Mouse (Mus musculus) spleen, postnatal 14 days (tissue): ENCODE results near the gene Ptges3.
"Not testable (repeated sequence)": the region's sequence is repeated elsewhere in the genome, so short reads cannot be mapped to it uniquely, and the experiment has no call there.

Source experiments
- DNase-seq, 2 experiments: peaks; one replicate each; pipeline ENCODE4 v3.0.0; 2021 to 2022; ENCODE audit warnings: low spot score in 2 of 2

The Ptges3 gene

DNA sequence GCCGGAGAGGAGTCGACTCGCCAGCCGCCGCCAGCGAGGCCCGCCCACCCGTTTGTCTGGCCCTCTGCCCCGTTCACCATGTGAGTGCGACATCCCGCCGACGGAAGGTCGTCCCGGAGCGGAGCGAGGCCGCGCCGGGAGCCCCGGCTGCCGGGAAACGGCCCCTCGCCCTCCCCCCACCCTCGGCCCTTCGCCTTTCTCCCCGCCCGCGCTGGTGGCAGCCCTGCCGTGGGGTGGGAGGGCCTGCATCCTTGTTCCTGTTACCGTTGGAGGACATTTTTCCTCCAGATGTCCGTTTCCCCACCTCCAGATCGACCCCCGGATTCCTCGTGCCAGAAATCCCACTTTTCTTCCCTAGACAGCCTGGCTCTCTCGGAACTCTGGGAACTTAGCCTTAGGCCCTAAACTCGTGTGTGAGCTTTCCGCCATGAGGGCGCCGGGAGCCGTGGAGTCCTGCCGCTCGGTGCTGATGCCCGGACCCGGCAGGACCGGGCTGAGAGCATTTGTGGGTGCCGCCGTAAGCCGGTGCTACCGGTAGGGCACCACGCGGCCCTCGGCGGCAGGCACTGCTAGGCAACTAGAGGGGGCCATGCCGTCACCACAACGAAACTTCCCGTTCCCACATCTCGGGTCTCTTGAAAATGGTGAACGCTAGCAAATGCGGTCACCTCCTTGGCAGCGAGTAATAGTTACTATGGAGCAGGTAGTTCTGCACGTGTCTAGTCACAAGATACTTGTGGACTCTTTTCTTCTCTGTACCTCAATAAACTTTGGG, 640 bp downstream of the Ptges3 start:
- peak; percentile 43 to 56 for DNase-seq

DNA sequence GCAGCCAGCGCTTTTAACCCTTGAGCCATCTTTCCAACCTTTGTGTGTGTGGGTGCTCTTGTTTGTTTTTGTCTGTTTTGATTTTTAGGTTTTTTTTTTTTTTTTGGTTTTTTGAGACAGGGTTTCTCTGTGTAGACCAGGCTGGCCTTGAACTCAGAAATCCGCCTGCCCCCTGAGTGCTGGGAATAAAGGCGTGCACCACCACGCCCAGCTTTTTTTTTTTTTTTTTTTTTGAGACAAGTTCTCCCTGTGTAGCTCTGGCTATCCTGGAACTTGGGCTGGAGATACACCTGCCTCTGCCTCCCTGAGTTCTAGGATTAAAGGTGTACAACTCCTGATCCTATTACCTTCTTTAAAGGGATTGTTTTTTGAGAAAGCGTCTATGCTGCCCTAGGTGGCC, 2.4 kb downstream of the Ptges3 start:
- no peak for DNase-seq

DNA sequence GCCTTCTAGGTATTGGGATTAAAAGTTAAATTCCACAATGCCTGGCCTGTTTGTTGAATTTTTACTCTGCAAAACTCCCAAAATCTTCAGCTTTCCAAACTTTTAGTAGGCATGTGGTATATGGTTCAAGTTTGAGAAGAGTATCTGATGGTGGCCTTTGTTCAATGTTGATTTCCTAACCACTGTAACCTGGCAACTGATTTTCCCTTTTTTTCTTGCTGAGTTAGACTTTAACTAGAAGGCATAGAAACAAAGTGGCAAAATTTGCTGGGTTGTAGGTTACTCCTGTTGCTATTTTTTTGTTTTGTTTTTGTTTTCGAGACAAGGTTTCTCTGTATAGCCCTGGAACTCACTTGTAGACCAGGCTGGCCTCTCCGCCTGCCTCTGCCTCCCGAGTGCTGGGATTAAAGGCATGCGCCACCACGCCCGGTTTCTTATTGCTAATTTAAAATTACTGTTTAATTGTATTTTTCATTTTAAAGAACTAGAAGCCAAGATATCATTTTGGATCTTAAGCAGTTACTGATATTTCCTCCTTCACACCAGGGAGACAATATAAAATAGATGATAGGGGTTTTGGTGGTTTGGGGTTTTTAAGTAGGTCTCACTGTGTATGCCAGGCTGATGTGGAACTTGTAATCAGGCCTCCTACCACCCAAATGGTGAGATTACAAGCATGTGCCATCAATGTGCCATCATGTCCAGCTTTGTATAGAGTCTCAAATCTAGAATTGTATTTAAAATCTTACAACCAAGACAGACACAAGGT, 3.7 kb downstream of the Ptges3 start:
- no peak for DNase-seq

DNA sequence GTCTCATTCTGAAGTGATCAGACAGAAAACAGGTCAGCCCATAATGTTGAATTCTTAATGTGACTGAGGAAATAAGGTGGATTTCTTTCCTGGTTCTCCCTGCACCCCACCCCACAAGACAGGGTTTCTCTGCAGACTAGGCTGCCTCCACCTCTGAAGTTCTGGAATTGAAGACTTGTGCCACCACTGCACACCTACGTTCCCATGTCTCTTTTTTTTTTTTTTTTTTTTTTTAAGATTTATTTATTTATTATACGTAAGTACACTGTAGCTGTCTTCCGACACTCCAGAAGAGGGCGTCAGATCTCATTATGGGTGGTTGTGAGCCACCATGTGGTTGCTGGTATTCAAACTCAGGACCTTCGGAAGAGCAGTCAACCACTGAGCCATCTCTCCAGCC, 7.3 kb downstream of the Ptges3 start:
- DNase-seq, result no peak

DNA sequence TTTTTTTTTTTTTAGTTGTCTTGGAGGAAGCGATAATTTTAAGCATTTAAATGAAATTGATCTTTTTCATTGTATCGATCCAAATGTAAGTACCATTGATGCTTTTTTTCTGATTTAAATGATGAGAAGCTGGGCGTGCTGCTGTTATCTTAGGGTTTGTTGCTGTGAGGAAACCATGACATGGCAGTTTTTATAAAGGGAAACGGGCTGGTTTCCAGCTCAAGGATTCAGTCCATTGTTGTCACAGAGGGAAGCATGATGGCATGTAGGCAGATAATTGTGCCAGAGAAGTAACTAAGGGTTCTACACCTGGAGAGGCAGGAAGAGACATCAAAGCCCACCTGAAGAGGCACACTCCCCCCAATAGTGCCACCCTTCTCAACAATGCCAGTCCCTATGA, 10.4 kb downstream of the Ptges3 start:
- DNase-seq, result no peak

DNA sequence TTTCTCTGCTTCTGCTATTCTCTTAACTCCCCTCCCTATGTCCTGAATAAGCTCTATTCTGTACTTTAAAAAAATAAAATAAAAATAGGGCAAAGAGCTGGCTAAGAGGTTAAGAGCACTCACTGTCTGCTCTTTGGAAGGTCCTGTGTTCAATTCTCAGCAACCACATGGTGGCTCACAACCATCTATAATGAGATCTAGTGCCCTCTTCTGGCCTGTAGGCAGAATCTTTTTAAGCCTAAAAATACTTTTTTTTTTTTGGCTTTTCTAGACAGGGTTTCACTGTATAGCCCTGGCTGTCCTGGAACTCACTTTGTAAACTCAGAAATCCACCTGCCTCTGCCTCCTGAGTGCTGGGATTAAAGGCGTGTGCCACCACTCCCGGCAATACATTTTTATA, 11.7 kb downstream of the Ptges3 start:
- DNase-seq, result not testable (repeated sequence)

DNA sequence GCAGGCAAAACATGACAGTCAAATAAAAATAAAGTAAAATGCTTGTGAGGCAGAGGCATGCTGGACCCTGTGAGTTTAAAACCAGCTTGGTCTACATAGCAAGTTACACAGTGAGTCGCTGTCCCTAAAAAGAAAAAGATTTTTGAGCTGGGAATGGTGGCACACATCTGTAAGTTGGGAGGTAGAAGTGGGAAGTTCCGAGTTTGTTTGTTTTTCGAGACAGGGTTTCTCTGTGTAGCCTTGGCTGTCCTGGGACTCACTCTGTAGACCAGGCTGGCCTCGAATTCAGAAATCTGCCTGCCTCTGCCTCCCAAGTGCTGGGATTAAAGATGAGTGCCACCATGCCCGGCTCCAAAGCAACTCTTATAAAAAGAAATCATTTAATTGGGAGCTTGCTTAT, 19.5 kb downstream of the Ptges3 start:
- not testable (repeated sequence) for DNase-seq

DNA sequence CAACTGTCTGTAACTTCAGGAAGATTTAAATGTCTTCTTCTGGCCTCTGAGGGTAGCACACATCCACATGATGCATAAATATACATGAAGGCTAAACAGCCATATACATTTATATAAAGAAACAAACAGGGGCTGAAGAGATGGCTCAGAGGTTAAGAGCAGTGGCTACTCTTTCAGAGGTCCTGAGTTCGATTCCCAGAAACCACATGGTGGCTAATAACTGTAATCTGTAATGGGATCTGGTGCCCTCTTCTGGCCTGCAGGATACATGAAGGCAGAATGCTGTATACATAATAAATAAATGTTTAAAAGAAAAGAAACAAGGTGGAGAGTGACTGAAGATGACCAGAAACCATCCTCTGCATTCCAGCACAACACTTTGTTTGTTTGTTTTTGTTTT, 21.7 kb downstream of the Ptges3 start:
- DNase-seq, result peak in 1 of 2 experiments; percentile 23

DNA sequence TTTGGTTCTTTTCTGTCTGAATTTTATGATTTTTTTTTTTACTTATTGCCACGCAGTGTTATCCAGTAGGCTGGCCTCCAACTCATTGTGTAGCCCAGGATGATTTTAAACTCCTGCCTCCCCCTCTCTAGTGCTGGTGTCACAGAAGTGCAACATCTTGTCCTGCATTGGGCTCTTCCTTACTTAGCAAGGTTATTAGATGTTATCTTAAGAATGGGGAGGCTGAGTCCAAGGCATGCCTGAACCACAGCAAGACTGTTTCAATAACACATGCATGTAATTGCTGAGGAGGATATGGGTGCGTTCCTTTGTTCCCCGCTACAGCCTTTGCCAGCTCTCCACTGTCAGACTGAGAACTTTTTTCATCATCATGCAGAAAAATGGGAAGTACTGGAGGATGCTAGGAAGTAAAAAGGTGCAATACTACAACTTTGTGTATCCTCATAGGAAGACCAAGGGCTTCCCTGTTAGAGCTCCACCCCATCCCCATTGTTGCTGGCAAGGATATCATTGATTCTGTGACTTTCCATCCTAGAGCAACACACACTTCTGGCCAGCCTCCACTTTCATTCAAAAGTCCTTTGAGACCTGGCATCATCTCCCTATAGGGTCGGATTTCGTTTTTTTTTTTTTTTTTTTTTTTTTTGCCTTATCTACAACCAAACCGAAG, 23.2 kb downstream of the Ptges3 start:
- no peak for DNase-seq

DNA sequence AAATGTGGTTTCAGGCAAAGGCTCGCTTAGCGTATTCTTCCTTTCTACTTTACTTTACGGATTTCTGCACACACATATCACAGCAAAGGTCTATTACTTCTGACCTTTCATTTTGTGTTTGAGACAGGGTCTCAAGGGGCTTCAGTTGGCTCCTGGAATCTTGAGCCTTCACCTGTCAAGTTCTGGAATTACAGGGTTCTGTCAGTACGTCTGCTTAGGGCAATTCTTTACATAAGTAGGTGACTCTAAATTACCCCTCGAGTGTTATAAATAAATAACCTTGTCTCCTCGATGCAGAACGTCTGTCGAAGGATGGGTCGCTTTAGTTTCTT, 23.7 kb downstream of the Ptges3 start:
- DNase-seq, result no peak

DNA sequence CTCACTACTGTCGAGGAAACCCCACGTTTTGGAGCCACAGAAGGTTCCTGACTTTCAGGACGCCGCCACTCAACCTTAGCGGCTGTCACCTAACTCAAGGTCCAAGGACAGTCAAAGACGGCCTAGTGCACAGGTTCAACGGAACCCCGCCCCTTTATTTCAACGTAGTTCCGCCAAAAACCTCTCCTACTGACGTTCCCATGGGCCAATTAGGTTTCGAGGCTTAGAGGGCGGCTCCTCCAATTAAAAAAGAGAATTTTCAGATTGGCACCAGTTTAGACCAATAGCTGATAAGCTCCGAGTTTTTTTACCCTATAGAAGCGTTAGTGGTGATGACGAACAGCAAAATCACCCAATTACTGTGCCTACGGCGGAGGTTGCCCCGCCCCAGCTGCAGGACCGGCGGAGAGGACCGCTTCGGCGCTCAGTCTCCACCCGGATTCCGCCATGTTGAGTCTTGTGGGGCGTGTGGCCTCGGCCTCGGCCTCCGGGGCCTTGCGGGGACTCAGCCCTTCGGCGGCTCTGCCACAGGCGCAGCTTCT, 24.2 kb downstream of the Ptges3 start, which contains the start of gene Atp5b:
Gene Atp5b (plus strand): TSS at position 394 of the 542 bp plus-strand sequence.
- DNase-seq, result peak; percentile 93 to 96

DNA sequence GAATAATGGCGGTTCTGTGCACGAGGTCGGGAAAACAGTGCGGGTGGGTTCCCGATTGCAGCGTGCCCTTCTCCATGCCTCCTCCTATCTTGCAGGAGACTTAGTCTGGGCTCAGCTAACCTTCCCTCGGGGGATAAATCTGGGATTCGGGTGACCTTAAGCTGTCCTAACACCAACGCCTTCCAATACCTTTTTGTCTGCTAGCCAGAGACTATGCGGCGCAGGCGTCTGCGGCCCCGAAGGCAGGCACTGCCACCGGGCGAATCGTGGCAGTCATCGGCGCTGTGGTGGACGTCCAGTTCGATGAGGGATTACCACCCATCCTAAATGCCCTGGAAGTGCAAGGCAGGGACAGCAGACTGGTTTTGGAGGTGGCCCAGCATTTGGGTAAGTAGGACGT, 24.9 kb downstream of the Ptges3 start:
- peak; percentile 23 to 30 for DNase-seq

DNA sequence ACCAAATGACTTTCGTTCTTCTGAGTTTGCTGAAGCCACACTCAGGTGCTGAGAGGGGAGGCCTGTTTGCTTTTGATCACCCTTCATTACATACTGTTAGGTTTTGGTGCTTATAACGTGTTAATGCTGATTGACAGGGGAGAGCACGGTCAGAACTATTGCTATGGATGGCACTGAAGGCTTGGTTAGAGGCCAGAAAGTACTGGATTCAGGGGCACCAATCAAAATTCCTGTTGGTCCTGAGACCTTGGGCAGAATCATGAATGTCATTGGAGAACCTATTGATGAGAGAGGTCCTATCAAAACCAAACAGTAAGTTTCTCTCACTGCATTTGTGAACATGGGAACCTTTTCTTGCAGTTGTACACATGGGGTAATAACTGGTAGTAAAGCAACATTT, 25.4 kb downstream of the Ptges3 start:
- DNase-seq, result no peak

DNA sequence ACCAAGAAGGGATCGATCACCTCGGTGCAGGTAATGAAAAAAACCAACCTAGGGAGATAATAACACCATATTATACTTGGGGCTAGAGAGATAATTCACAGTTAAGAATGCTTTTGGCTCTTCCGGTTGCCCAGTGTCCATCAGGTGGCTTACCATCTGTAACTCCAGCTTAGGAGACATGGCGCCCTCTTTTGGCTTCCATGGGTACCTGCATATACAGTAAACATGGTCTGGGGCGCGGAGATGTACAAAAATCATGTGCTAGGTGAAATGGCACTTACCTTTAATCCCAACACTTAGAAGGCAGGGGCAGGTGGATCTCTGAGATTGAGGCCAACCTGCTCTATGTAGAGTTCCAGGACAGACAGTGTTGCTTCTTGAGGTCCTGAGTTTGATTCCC, 27.6 kb downstream of the Ptges3 start:
- DNase-seq, result peak in 1 of 2 experiments; percentile 23

DNA sequence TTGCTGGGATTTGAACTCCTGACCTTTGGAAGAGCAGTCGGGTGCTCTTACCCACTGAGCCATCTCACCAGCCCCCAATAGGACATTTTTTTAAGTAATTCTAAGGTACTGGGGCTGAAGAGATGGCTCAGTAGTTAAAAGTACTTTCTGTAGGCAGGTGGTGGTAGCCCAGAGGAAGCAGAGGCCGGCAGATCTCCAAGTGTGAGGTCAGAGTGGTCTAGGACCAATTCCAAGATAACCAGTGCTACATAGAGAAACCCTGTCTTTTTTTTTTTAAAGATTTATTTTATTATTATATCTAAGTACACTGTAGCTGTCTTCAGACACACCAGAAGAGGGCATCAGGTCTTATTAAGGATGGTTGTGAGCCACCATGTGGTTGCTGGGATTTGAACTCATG, 28.5 kb downstream of the Ptges3 start:
- DNase-seq, result not testable (repeated sequence)

DNA sequence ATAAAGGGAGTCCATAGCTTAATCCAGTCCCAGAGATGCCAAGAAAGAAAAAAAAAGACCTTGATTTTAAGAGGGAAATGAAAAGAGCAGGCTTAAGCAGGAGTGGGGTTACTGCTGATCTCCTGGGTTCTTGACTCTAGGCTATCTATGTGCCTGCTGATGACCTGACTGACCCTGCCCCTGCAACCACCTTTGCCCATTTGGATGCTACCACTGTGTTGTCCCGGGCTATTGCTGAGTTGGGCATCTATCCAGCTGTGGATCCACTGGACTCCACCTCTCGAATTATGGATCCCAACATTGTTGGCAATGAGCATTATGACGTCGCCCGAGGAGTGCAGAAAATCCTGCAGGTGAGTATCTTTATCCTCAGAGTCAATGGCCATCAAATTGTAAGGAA, 29.4 kb downstream of the Ptges3 start:
- no peak for DNase-seq

DNA sequence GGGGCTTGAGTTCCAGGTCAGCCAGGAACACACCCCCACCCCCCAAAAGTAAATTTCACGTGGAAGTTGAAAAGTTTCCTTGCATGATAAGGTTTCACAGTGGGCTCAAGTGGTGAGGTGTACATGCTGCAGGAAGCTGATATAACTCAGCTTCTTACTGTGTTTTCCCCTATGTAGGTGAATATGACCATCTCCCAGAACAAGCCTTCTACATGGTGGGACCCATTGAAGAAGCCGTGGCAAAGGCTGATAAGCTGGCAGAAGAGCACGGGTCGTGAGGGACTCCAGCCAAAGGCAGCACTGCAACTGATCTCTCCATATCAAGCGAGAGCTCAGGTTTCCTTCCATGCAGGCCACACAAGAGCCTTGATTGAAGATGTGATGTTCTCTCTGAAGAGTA, 31.1 kb downstream of the Ptges3 start:
- no peak for DNase-seq

DNA sequence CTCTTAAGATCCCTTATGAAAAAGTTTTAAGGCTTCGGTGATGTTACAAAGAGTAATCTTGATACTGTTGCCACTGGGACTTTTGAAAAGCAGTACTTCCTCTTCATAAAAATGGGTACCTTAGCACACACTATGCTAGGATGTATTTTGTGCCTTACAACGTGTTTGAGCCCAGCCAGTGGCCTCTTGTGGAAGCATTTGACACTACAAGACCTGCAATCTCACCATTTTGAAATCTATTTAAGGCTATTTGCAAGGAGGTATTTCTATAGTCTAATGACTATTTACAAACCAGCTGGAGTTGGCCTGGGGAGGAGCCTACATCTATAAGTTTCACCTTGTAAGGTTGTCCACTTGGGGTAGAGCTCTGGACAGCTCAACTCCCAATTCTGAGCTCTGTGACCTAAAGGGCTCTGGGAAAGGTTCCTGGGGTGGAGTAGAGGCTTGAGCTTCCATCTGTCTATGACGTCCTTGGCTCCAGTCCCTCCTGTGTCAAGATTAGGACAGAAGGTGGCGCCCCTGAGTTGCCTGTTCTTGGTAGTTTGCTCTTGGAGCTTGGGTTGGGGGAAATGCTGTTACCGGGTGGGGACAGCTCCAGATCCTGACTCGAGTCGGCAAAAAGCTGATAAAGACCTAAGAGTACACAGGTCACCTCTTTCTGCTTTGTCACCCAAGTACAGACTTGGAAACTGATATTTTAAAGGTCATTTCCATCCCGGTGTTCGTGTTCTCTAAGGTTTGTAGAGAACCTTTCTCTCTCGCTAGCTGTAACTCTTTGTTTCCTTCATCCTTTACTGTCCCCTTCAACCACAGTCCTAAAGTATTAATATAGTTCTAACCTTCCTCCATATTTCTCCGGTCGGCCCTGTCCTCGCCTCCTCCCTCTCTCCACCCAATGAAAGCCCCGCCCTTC, 32.2 kb downstream of the Ptges3 start:
- DNase-seq, result peak; percentile 80 to 86

DNA sequence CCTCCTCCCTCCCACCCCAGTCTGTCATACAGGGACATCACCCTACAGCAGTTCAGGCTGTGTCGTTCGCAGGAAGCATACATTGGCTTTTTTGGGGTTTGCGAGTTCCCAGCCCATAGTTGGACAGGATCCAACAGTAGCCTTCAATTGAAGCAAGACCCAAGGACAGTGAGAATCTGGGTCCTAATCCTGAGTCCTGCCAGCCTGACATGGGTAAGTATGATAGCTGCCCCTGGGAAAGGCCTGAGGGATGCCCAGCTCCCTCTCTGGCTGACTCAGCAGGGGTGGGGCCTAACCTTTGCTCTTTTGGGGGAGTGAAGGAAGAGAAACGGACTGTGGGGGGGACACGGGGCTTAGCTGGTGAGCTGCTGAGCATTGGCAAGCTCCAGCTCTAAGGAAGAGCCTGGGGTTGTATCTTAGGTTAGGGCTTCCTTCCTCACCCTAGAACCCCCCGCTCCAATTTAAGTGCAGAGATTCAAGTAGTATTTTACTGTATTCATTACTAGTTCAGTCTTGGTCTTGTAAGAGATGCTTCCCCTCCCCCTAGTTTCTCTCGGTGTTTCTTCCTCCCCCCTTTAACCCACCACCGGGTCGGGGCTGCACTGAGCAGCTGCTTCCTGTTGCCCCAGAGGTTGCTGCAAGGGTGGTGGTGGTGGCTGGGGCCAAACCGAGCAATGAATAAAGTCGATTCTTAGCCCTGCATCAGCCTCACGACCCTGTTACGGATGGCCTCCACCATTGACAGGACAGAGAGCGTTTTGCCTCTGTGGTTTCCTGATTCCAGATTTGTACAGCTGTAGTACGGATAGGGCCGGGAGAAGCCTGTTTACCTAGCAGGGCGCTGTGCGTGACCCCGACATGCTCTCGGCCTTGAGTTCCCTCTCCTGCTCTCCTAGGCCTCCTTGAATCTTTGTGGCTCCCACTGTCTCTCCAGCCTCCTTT, 33.1 kb downstream of the Ptges3 start, which contains the start of gene Baz2a:
Gene Baz2a (plus strand): TSS at position 14 of the 942 bp plus-strand sequence.
- DNase-seq, result peak; percentile 54 to 65
